Mouse (Mus musculus) WW6 (cell line): ENCODE data around the gene Smad5.

Source experiments
- DNase-seq: peaks from one replicate; pipeline ENCODE4 v3.0.0-alpha.2; 2013; ENCODE audit warnings: low read depth, low spot score

Gene Smad5

GRCm38 (mm10) chr13:56701924-56702323, 886 bp upstream of the Smad5 start:
- no peak for DNase-seq

GRCm38 (mm10) chr13:56703222-56703870, 536 bp downstream of the Smad5 start:
- DNase-seq, result no peak

GRCm38 (mm10) chr13:56703871-56704321, 1.1 kb downstream of the Smad5 start:
- DNase-seq, result no peak

DNA sequence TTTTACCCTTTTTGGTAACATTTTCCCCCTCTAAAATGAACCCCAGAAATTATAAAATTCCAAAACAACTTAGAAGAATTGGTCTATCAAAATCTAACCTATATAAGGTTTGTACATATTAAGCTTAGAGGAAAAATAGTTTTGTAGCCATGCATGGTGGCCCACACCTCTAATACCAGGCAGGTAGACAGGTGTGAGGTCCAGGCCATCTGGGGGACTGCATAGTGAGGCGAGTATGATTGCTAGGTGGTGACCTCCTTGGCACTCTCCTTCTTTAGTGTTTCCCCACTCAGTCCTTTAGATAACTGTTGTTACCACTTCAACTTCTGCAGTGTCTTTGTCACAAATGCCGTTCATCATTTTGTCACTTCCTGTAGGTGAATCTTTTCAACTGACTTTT, 1.8 kb downstream of the Smad5 start:
- DNase-seq, result no peak

DNA sequence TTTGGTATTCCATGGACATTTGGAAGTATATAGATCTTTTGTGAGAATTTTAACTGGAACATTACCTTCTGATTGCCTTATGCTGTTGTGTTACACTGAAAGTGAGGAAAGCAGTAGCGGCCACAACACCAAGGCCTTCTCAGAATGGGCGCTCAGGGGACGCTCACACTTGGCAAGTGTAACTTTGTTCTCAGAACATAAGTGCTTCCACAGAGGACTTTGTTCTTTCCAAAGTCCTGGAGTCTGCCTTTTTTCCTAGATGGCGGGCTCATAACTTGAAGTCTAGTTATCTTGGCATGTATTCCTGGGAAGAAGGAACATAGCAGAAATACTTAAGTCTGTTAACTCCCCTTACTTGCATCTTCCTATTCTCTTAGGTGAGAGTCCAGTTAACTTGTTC, 4.3 kb downstream of the Smad5 start:
- no peak for DNase-seq

GRCm38 (mm10) chr13:56707606-56708005, 4.8 kb downstream of the Smad5 start:
- no peak for DNase-seq

GRCm38 (mm10) chr13:56710620-56711019, 7.8 kb downstream of the Smad5 start:
- no peak for DNase-seq

- DNase-seq, result no peak
Measured at GRCm38 (mm10) chr13:56712221-56712620, 9.4 kb downstream of the Smad5 start.

DNA sequence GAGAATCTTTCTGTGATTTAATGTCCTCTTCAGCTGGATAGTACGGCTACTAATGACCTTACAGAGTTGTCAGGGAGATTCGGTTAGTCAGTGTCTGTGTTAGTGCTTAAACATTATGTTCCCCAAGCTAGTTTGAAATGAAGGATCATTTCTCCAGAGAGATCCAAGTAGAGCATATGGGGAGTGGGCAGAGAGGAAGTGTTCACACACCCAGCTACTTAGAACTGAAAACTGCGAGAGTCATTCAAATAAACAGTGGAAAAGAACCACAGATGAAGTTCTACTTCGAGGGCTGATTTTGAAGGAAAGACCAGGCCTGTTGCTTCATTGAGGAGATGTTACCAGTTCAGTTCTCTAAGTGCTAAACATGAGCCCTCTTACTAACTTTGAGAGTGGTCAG, 23.7 kb downstream of the Smad5 start:
- no peak for DNase-seq

DNA sequence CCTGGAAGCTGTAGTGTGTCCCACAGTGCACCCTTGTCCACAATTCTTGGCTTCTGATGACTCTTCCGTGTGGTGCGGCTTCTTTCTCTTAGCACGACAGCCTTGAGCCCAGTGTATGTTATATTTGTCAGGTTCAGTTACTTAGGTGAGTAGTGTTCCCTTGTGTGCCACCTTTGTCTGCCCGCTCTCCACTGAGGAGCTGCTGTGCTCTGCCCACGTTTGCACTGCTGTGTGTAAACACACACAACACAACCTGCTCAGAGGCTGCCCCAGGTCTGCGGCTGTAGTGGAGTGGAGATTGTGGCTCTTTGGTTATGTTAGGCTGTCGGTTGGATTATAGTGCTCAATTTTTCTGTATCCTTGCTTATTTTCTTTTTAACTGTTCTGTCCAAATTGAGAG, 26.2 kb downstream of the Smad5 start:
- no peak for DNase-seq

DNA sequence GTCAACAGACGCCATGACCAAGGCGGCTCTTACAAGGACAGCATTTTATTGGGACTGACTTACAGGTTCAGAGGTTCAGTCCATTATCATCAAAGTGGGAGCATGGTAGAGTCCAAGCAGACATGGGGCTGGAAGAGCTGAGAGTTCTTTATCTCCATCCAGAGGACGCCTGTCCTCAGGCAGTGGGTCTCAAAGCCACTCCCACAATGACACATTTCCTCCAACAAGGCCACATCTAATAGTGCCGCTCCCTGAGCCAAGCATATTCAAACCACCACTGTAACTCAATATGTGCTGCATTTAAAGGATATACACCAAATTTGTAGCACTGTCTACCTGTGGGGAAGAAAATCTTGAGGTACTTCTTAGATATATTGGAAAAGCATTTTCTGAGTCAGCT, 31.8 kb downstream of the Smad5 start:
- no peak for DNase-seq

DNA sequence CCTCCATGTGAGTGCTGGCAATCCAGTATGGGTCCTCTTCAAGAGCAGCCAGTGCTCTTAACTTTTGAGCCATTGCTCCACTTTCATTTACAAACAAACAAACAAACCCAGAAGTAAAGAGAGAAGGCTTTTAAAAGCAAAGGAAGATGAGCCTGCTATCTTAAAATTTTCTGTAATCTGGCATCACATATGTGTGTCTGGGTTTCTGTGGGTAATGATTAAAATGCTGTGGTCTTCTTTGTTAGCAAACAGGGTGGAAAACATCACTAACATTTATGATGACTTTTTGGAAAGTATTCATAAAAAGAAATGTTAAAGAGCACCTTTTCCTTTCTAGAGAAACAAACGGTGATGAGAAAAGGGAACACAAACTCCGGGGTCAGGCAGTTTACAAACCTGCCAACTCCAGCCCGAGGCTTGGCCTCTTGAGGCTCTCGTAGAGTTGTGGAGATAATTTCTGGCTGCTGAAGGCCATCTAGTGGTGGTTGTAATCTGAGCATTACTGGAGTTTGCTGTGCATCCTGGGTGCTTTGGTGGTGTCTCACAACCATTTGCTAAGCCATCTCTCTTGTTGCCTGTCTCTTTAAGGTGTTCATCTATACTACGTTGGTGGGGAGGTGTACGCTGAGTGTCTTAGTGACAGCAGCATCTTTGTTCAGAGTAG, 32.5 kb downstream of the Smad5 start:
- DNase-seq, result no peak

DNA sequence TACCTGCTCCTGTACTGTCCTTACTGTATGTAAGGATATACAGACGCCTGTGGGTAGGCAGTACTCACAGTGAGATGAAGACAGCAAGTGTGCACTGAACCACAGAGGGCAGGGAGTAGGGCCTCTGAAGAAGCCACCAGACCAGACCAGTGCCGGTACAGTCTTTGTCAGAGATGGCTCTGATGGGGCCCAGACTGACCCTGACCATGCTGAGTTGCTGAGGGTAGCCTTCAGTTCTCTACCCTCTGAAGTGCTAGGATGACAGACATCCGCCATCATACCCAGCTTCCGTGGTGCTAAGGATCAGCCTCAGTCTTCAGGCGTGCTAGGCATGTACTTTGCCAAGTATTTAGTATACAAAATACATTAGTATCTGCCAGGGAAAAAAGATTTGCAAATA, 36.7 kb downstream of the Smad5 start:
- no peak for DNase-seq

DNA sequence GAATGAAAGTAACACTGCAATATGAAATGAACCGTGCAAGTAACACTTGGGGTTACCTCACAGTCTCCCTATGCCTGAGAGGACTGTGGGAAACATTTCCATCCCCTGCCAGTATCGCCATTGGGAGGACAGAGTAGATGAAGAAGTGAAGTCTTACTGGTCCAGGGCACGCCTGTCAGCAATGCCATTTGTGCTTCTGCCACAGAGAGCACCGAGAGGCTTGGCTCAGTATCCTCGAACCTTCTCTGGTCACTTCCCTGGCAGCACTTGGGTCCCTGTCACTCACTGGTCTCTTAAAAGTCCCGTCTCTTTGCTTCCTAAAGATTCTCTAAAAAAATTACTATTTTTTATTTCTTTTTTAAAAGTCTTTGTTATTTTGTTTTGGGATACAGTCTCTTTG, 37.7 kb downstream of the Smad5 start:
- DNase-seq, result no peak

DNA sequence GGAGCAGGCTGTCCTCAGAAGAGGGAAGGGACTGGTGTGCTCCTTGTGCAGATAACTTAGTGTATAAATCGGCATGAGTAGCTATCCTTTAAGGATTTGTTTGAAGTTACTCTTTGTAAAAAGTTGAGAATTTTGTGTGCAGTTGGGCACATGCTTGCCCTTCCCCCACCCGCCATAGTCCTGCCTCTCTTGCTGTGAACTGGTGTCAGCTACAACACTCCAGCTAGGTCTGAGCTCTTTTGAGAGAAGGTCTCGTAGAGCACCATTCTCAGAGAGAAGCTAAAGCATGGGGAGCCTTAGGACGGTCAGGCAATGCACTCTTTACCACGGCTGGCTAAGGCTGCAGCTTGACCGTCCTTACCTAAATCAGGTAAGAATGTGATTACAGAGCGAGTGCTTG, 38.9 kb downstream of the Smad5 start:
- no peak for DNase-seq

GRCm38 (mm10) chr13:56742325-56742901, 39.6 kb downstream of the Smad5 start:
- DNase-seq, result no peak

DNA sequence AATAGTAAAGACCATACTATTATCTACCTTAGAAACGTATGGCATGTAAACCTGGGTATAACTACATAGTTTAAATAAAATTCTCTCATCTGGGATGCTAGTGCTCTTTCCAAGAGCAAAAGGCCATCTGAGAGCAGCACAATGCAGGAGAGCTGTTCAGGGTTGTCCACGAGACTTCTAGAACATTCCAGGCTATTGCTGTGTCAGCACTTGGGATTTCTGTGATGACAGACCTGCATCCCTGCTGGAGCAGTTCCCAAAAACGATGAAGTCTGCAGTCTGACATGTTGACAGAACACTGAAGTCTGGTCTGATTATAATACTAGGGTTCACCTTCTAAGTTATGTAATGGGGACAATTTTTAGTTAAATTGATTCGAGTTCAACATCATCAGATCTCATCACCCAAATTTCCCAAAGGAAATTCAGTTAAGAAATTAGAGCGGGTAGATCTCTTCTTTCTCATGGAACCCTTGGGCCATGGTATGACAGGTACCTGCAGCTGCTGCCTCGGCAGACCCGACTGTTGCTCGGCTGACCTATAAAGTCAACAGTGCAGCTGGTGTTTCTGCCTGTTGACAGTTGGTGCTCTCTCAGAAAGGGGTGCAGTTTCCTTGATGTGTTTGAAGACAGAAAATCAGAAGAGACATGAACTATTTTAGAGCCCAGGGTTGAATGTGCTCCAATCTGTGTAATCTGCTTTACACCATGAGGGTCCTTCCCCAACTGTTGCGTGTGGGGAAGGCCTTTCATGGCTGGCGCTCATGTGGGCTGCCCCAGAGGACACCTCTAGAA, 44.1 kb downstream of the Smad5 start:
- no peak for DNase-seq

DNA sequence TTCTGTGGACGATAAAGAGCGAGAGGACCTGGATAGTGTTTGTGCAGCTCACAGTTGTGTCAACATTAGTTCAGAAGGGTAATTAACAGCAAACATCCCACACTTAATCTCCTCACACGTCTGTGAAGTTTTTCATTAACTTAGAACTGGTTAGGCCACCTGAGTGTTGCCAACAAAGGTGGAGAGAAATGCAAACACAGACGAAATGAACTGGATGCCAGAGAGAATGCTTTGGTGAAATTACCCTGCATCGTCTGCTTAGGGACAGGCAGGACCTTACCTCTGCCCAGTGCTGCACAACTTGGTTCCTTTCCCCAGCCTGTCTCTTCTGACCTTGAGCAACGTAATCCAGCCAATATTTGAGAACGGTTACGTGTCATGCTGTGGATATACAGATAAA, 44.7 kb downstream of the Smad5 start:
- no peak for DNase-seq

DNA sequence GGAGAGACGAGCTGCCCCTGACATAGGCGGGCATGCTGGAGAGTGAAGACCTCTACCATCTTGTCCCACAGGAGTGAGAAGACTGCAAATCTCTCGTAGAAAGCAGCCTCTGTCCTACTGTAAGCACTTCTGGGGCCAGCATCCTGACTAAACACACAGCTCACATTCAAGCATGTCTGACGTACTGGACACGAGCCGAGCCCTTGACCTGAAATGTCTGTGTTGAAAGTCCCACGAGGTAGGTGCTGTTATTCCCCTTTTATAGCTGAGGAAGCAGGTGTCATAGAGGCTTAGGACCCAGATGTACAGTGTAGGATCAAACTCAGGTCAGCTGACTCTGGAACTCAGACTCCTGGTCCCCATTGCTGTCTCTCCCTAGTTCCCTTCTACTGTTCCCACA, 46.6 kb downstream of the Smad5 start:
- no peak for DNase-seq

GRCm38 (mm10) chr13:56751774-56752173, 49.0 kb downstream of the Smad5 start:
- no peak for DNase-seq

DNA sequence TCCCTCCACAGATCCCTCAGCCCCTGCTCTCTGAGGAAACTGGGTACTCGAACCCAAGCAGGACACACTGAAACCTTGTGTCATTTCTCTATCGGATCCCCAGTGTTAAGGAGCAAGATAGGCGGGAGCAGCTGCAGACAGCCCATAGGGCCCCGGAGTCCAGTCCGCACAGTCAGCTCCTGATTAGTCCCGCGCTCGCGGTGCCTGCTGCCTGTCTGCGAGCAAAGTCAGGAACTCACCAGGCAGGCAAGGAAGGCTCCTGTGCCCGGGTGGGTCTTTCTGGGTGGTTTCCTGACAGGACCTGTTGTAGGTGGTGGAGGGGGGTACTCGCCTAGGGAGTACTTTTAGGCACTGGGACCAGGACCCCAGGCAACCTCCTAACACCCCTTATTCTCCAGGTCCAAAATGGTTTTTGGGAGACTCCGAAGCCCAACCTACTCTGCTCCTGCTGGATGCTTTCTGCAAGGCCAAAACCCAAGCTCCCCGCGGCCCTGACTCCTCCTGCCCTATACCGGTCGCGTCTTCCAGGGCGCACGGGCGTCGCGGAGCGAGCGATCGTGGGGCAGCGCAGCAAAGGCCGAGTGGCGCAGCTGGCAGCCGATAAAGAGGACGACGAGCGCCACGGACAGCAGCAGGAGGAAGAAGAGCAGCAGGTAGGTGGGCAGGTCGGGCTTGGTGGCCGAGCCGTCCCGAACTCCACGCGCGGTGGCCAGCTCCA, 49.8 kb downstream of the Smad5 start:
- DNase-seq, result no peak
